Mouse (Mus musculus) common myeloid progenitor, adult 5-6 weeks (primary cell): Measurements from ENCODE around the gene Mageb1. TPM values are rescaled to one million over a fixed set of nuclear protein-coding genes. Genes with fewer than 3 reads are reported as not detected.
"Not testable (repeated sequence)": the region's sequence is repeated elsewhere in the genome, so short reads cannot be mapped to it uniquely, and the experiment has no call there.

Source experiments
- ATAC-seq: replicated peaks from 2 replicates; pipeline ENCODE4 v1.8.0; 2016; ENCODE audit warnings: low read depth, mild to moderate bottlenecking, moderate TSS enrichment, inconsistent platforms; ENCODE audit not compliant: poor library complexity, severe bottlenecking
- total RNA-seq: library from RNA; stranded (forward); fragments of 200-1000, 187-1606 nt; gene quantifications from 2 replicates; pipeline ENCODE4 v1.2.3, GENCODE M21; 2017

Mageb1 gene
- not detected in 2 replicates for total RNA-seq

DNA sequence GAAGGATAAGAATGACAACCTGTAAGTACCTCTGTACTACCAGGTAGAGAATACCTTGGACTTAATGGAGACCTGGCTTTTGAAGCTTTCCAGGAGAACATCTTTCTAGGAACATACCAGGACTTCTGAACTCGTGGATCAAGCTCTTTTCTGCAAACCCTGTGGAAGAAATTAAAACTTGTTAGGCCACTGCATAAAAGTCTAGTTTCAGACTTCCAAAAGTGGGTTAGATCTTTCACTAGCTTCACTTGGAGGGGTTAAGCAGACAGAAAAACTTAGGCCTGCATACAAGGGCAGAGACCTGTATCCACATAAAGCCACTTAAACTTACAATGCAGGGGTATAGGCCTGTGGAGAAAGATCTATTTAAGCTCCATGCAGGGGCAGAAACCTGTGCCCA lies at the start of gene Mageb1:
Gene Mageb1, minus strand, starts transcription at position 101 of the 400 bp plus-strand sequence.
- ATAC-seq: not testable (repeated sequence)

Other genes starting within 250 kb of the Mageb1 start
- not detected in 2 replicates for gene Mageb5, start 233.3 kb downstream of the Mageb1 start, total RNA-seq